Mouse (Mus musculus) liver, adult 2 months (tissue): Measurements from ENCODE around the gene Gjb6.

Experiments
- CTCF ChIP-seq: fragments of 200-500 bp; IDR thresholded peaks from 2 replicates; pipeline ENCODE4 v1.5.1; 2011; ENCODE audit warnings: low read depth, low read length, control low read depth
- POLR2A ChIP-seq: fragments of 200-500 bp; IDR thresholded peaks from 2 replicates; pipeline ENCODE4 v1.6.1; 2011; ENCODE audit warnings: low read length, control low read depth; ENCODE audit not compliant: insufficient read depth; ENCODE audit errors: extremely low read depth

- TF ChIP-seq CTCF (no peak), POLR2A (no peak)
These were observed 28.3 kb downstream of the Gjb6 start for GRCm38 (mm10) chr14:57105111-57105510.
